Mouse (Mus musculus) regulatory T cell (primary cell): Measurements from ENCODE around the gene Btbd9.

ENCODE experiments used
- in situ Hi-C: fragments of 300-600 bp; cut with MboI, MseI; formaldehyde crosslinking; loops from one replicate; pipeline ENCODE4 v1.15.1; 2025; ENCODE audit warnings: high pct_unique_total_duplicates

The Btbd9 gene

GRCm38 (mm10) chr17:30283001-30283400 lies 293.3 kb downstream of the Btbd9 start:
- in situ Hi-C loops: no loop called here

GRCm38 (mm10) chr17:30280323-30281118 lies 295.8 kb downstream of the Btbd9 start:
- in situ Hi-C loops: no loop called here

- in situ Hi-C loops: loop anchor here (5.0 kb wide), 1 partner anchor 62 kb away; no protein-coding TSS in a partner anchor
Observed at GRCm38 (mm10) chr17:30279684-30280083, 296.6 kb downstream of the Btbd9 start.

- in situ Hi-C loops: loop anchor here (5.0 kb wide), 1 partner anchor 61 kb away; no protein-coding TSS in a partner anchor
Observed at GRCm38 (mm10) chr17:30278596-30279378, 297.5 kb downstream of the Btbd9 start.

GRCm38 (mm10) chr17:30276477-30276876 lies 299.8 kb downstream of the Btbd9 start:
- in situ Hi-C loops: loop anchor here (5.0 kb wide), 1 partner anchor 59 kb away; no protein-coding TSS in a partner anchor

GRCm38 (mm10) chr17:30272769-30273168 lies 303.5 kb downstream of the Btbd9 start:
- in situ Hi-C loops: no loop called here

GRCm38 (mm10) chr17:30269136-30270063 lies 306.9 kb downstream of the Btbd9 start:
- in situ Hi-C loops: no loop called here

- in situ Hi-C loops: no loop called here
Observed at GRCm38 (mm10) chr17:30268456-30268855, 307.8 kb downstream of the Btbd9 start.

GRCm38 (mm10) chr17:30267432-30267973 lies 308.8 kb downstream of the Btbd9 start:
- in situ Hi-C loops: no loop called here

GRCm38 (mm10) chr17:30263535-30263934 lies 312.8 kb downstream of the Btbd9 start:
- in situ Hi-C loops: no loop called here

- in situ Hi-C loops: no loop called here
Observed at GRCm38 (mm10) chr17:30262943-30263342, 313.3 kb downstream of the Btbd9 start.

- in situ Hi-C loops: no loop called here
Observed at GRCm38 (mm10) chr17:30262440-30262839, 313.8 kb downstream of the Btbd9 start.

GRCm38 (mm10) chr17:30261983-30262340 lies 314.3 kb downstream of the Btbd9 start:
- in situ Hi-C loops: no loop called here

GRCm38 (mm10) chr17:30261307-30261982 lies 314.8 kb downstream of the Btbd9 start:
- in situ Hi-C loops: no loop called here

GRCm38 (mm10) chr17:30260641-30261306 lies 315.5 kb downstream of the Btbd9 start:
- in situ Hi-C loops: no loop called here

GRCm38 (mm10) chr17:30259938-30260337 lies 316.4 kb downstream of the Btbd9 start:
- in situ Hi-C loops: no loop called here

GRCm38 (mm10) chr17:30258480-30258879 lies 317.8 kb downstream of the Btbd9 start:
- in situ Hi-C loops: no loop called here

GRCm38 (mm10) chr17:30255928-30256560 lies 320.2 kb downstream of the Btbd9 start:
- in situ Hi-C loops: no loop called here

GRCm38 (mm10) chr17:30253924-30254323 lies 322.4 kb downstream of the Btbd9 start:
- in situ Hi-C loops: no loop called here

GRCm38 (mm10) chr17:30253028-30253427 lies 323.3 kb downstream of the Btbd9 start:
- in situ Hi-C loops: no loop called here
